ENCODE assay signal across 8 mouse cellular contexts in genomic region chr5:37198011-37198688, GRCm38 (mm10). TPM values are rescaled to one million over a fixed set of nuclear protein-coding genes. Genes with fewer than 3 reads are reported as not detected.
A peak's percentile ranks its signal among the peaks of the same experiment; 100 is the strongest.
DNase-seq lines count a peak whose midpoint lies in the region; ATAC-seq lines count a peak whose summit lies in the region.

No protein-coding gene starts in this region.

- no peaks in the 10 kb centered on the region for H3K9me3 ChIP-seq in forebrain, embryonic 15.5 days
- H3K9me3 ChIP-seq in forebrain, embryonic 12.5 days, result no peaks in the 10 kb centered on the region
- no peaks in the 10 kb centered on the region for H3K9me3 ChIP-seq in lung, embryonic 16.5 days (ENCODE audit: control insufficient read depth, low read length)
- no peaks in the 10 kb centered on the region for H3K9me3 ChIP-seq in stomach, embryonic 16.5 days (replicated peaks; ENCODE audit: control insufficient read depth, low read length)

- WGBS in forebrain, embryonic 15.5 days, result 17% methylated on average over 2 of the region's 2 CpGs
- 46% methylated on average over 2 of the region's 2 CpGs for WGBS in forebrain, embryonic 12.5 days
- WGBS in lung, embryonic 16.5 days, result 12% methylated on average over 2 of the region's 2 CpGs
- 19% methylated on average over 2 of the region's 2 CpGs for WGBS in stomach, embryonic 16.5 days

- no peaks in the 10 kb centered on the region for H3K27me3 ChIP-seq in forebrain, embryonic 15.5 days
- no peaks in the 10 kb centered on the region for H3K27me3 ChIP-seq in forebrain, embryonic 12.5 days
- H3K27me3 ChIP-seq in lung, embryonic 16.5 days (ENCODE audit: control insufficient read depth, insufficient read depth, low read depth, low read length), result peaks cover 3% of the 10 kb centered on the region; the same call in 1 of the 2 replicates
- no peaks in the 10 kb centered on the region for H3K27me3 ChIP-seq in stomach, embryonic 16.5 days (ENCODE audit: control insufficient read depth, insufficient read depth, low read length)

- H3K27ac ChIP-seq in forebrain, embryonic 15.5 days (replicated peaks), result peak overlapping the region; percentile 32
- no peak overlapping the region for H3K27ac ChIP-seq in forebrain, embryonic 12.5 days
- H3K27ac ChIP-seq in lung, embryonic 16.5 days (ENCODE audit: low read length), result no peak overlapping the region
- no peak overlapping the region for H3K27ac ChIP-seq in stomach, embryonic 16.5 days (ENCODE audit: low read length)

- no peak overlapping the region for H3K4me3 ChIP-seq in forebrain, embryonic 15.5 days
- H3K4me3 ChIP-seq in forebrain, embryonic 12.5 days (replicated peaks), result no peak overlapping the region
- no peak overlapping the region for H3K4me3 ChIP-seq in lung, embryonic 16.5 days (ENCODE audit: low read length)
- no peak overlapping the region for H3K4me3 ChIP-seq in stomach, embryonic 16.5 days (replicated peaks; ENCODE audit: low read length)

- peaks cover 21% of the 10 kb centered on the region for H3K4me1 ChIP-seq in forebrain, embryonic 15.5 days
- H3K4me1 ChIP-seq in forebrain, embryonic 12.5 days, result peaks cover 10% of the 10 kb centered on the region
- H3K4me1 ChIP-seq in lung, embryonic 16.5 days (replicated peaks; ENCODE audit: control insufficient read depth, insufficient read depth, low read length), result peaks cover 24% of the 10 kb centered on the region
- peaks cover 18% of the 10 kb centered on the region for H3K4me1 ChIP-seq in stomach, embryonic 16.5 days (ENCODE audit: control insufficient read depth, insufficient read depth, low read length)

- H3K4me2 ChIP-seq in forebrain, embryonic 15.5 days (replicated peaks), result no peak overlapping the region
- H3K4me2 ChIP-seq in forebrain, embryonic 12.5 days, result no peak overlapping the region
- H3K4me2 ChIP-seq in lung, embryonic 16.5 days (ENCODE audit: low read depth, low read length), result no peak overlapping the region
- H3K4me2 ChIP-seq in stomach, embryonic 16.5 days (ENCODE audit: low read depth, low read length), result no peak overlapping the region

- ATAC-seq in forebrain, embryonic 15.5 days (replicated peaks), result peak; percentile 35
- ATAC-seq in forebrain, embryonic 12.5 days (ENCODE audit: low FRiP score), result no peak
- ATAC-seq in lung, embryonic 16.5 days (ENCODE audit: low read depth), result peak; percentile 46
- ATAC-seq in stomach, embryonic 16.5 days (ENCODE audit: insufficient read depth, low FRiP score), result peak; percentile 35; the same call in 1 of the 2 replicates
- no peak for ATAC-seq in megakaryocyte-erythroid progenitor cell, adult 5-6 weeks (replicated peaks; ENCODE audit: low FRiP score, low TSS enrichment, poor library complexity, severe bottlenecking)

- DNase-seq in lung, postnatal 14 days, result no peak
- peak; percentile 50 to 58 for DNase-seq in kidney, postnatal 4 days
- no peak for DNase-seq in right cerebral cortex, postnatal 36 days (ENCODE audit: low spot score in 2 of 2)

- no peak overlapping the region for H3K9ac ChIP-seq in forebrain, embryonic 15.5 days (replicated peaks)
- no peak overlapping the region for H3K9ac ChIP-seq in forebrain, embryonic 12.5 days
- no peak overlapping the region for H3K9ac ChIP-seq in lung, embryonic 16.5 days (ENCODE audit: low read length)
- no peak overlapping the region for H3K9ac ChIP-seq in stomach, embryonic 16.5 days (ENCODE audit: low read length)

- no peaks in the 10 kb centered on the region for H3K36me3 ChIP-seq in forebrain, embryonic 15.5 days
- H3K36me3 ChIP-seq in forebrain, embryonic 12.5 days (replicated peaks), result no peaks in the 10 kb centered on the region
- no peaks in the 10 kb centered on the region for H3K36me3 ChIP-seq in lung, embryonic 16.5 days (ENCODE audit: control insufficient read depth, insufficient read depth, low read length)
- no peaks in the 10 kb centered on the region for H3K36me3 ChIP-seq in stomach, embryonic 16.5 days (ENCODE audit: control insufficient read depth, insufficient read depth, low read length)

RNA-seq across cellular contexts. Expression of gene Crmp1, which starts 43.6 kb away (rescaled TPM):
- polyA plus RNA-seq in forebrain, embryonic 15.5 days (2015; fragmentation: Nextera tagmentation; extraction: Ambion mirVana), result 790 and 813 TPM in 2 replicates
- polyA plus RNA-seq in forebrain, embryonic 12.5 days (2016; fragmentation: Nextera tagmentation; extraction: Ambion mirVana), result 352 and 405 TPM in 2 replicates
- polyA plus RNA-seq in lung, embryonic 16.5 days (2015; fragmentation: Nextera tagmentation; extraction: Ambion mirVana), result 9.5 and 9.7 TPM in 2 replicates
- 23.8 and 24.0 TPM in 2 replicates for polyA plus RNA-seq in stomach, embryonic 16.5 days (2015; fragmentation: Nextera tagmentation; extraction: Ambion mirVana)
- not detected in 2 replicates for total RNA-seq in megakaryocyte-erythroid progenitor cell, adult 5-6 weeks (2014; fragmentation: Nextera tagmentation)
- not detected in 2 replicates for total RNA-seq in megakaryocyte-erythroid progenitor cell, adult 5-6 weeks (2017)

Comparison
In these comparisons a context has a peak if more than half of its experiments do, and no peak if none do; other contexts are left out.
1. ATAC-seq: peak in forebrain, embryonic 15.5 days (single experiment), lung, embryonic 16.5 days (single experiment) and stomach, embryonic 16.5 days (single experiment); none in forebrain, embryonic 12.5 days (single experiment) and megakaryocyte-erythroid progenitor cell, adult 5-6 weeks (single experiment).
2. DNase-seq: peak in kidney, postnatal 4 days (2 of 2); none in lung, postnatal 14 days (single experiment) and right cerebral cortex, postnatal 36 days (0 of 2).
3. RNA of gene Crmp1, which starts 43.6 kb away (polyA plus RNA-seq): 790 to 813 TPM in forebrain, embryonic 15.5 days and 352 to 405 TPM in forebrain, embryonic 12.5 days; 23.8 to 24.0 TPM in stomach, embryonic 16.5 days and 9.5 to 9.7 TPM in lung, embryonic 16.5 days; every median in the first group is over 10 times any median in the second.